Mouse (Mus musculus) cerebellum, postnatal 4 days (tissue): ENCODE data around the gene Otop1.

ENCODE experiments used
- DNase-seq, 2 experiments: peaks; one replicate each; pipeline ENCODE4 v3.0.0; 2022; ENCODE audit warnings: low spot score in 2 of 2, mixed read lengths in 1 of 2

Gene Otop1

DNA sequence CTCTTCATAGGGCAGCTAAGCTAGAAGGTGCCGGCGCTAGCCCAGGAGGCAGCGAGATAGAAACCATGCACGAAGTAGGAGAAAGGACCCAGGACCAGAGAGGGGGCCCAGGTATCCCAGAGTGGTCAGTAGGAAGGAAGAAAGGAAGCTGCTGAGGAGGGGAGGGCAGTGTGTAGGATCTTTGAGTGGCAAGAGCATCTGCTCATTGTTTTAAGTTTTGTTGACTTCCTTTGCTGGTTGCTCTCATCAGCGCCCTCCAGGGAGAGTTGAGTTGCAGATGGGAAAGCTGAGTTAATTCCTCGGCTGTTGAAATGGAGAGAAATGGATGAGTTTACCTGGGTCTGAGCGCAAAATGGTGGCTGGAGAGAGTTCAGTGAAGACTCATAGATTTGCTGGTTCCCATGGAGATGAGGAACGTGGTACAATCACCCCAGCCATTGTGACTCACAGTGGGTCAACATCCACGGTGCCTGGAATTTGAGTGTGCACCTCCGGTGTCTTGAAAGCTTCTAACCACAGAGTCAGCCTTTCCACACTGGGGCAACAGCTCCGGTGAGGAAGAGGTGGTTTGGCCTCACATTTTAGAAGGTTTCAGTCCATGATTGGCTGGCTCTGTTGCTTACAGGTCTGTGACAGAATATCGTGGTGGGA lies 26.1 kb downstream of the Otop1 start:
- DNase-seq = no peak

DNA sequence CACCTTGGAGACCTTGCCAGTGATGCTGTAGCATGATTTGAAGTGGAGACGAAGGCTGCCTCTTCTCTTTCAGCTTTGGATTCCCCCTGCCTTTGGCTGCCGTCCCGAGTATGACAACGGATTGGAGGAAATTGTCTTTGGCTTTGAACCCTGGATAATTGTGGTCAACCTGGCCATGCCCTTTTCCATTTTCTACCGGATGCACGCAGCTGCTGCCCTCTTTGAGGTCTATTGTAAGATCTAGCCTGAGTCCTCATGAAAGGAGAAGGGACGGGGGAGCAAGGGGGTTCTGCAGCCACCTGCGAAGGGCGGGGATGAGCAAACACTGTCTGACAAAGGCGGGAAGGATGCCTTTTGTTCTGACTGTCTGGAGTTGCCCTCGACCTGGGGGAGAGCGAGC lies 26.9 kb downstream of the Otop1 start:
- no peak for DNase-seq

DNA sequence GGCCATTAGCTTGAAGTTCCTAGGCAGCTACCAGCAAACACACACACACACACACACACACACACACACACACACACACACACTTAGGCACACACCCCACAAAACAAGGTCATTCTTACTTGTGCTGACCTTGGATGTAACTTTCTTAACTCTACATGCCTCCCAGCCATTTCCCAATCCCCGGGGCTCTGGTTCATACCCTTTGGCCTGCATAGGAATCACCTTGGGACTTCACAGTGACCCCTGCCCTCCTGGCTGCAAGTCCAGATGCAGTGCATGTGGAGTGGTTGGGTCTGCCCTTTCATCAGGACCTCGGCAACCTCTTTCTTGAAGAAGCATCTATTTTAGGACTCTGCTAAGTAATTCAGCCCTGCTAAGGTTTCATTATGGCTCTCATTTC lies 29.5 kb downstream of the Otop1 start:
- no peak for DNase-seq

DNA sequence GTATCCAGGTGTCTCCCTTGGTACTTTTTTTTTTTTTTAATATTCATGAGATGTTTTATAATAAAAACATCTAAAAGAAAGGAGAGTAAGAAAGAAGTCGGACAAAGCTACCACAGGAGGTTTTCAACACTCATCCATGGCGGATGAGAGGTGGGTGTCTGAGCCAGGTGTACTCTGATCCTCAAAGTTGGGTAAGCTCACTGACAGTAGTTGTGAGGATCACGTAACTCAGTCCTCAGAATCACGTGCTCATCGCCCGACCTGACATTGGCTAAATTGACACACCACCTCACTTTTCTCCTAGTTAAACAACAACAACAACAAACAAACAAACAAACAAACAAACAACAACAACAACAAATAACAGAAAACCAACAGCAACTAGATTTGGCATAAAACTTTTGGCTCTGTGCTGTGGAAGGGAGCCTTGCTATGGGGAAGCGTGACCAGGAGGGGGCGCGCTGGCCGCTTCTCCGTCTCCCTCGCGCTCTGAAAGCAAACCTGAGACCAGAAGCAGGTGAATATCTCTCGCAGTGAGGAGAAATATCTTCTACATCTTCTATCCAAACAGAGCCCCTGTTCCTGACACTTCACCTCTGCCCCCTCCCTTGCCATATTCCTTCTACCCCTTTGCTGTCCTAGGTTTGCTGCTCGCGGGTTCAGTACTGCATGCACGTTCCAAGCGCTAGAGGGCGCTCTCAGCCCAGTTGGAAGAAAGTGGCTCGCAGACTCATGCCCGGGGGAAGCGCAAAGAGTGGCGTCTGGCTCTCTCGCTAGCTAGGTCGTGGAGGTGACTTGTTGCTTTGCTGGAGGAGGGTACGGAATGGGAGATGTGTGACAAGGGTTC lies 31.7 kb downstream of the Otop1 start:
- peak; percentile 92 to 93 for DNase-seq

DNA sequence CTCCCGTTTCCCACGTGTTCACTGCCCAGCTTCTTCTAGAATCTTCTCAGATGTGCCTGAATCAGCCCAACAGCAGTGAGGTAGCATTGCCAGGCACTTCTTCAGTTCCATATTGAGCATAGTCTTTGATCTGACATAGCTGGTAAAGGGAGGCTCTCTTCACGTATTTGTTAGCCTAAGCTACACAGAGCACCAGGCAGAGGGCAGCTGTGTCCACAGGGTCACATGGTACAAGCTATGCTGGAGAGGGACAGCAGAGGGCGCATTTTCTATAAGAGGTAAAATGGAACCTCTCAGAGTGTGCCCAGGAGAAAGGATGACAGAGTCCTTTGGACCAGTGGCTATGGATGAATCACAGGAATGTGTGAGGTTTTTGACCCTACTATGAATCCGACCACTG lies 33.1 kb downstream of the Otop1 start:
- DNase-seq = peak in 1 of 2 experiments; percentile 69

DNA sequence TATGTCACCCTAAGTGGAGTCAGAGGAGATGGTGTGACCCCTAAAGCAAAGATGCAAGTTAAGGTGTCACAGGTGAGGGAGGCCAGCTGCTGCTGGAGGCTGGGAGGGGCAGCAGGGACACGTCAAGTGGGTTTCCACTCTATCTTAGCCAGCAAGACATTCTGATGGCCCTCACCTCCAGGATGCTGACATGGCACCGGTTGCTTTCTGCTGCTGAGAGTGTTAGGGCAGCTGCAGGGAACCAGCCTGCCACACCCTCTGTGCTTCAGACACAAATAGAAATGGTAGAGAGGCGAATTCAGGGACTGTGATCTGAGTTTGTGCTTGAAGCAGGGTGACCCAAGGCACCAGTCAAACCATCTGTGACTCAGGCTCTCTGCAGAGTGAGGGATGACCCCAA lies 34.0 kb downstream of the Otop1 start:
- no peak for DNase-seq

DNA sequence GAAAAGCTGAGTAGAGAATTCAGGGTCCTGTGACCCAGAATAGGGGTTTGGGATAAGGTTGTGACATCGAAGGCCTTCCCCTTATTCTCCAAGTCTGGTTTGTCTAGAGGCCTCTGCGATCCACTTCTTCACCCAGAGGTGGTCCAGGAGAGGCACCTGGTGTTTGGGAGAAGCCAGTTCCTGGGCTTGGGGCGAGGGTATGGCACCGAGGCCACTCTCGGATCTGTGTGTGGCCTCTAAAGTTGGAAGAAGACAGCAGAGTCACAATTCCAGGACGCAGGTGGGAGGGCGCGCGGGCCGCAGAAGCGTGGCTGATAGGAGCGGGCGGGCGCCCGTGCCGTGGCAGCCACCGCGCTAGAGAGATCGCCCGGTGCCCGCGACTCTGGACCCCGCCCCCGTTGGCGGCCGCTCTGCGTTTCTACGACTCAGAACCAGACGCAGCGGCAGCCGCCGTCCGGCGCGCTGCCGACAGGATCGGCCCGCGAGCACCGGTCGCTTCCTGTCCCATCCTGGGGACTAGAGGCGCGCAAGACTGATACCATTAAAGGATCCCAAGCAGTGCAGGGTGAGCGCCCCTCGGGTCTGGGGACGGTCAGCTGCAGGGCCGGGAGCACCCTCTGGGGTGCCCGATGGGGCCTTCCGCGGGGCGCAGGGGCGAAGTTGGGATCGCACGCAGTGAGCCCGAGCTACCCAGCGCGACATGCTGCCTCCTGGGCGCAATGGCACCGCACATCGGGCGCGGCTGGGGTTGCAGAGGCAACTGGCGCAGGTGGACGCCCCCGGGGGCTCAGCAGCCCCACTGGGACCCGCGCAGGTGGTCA lies 43.4 kb downstream of the Otop1 start, which contains the start of gene Drd5:
Gene Drd5 (plus strand): TSS at position 402 of the 821 bp plus-strand sequence.
- DNase-seq = no peak

DNA sequence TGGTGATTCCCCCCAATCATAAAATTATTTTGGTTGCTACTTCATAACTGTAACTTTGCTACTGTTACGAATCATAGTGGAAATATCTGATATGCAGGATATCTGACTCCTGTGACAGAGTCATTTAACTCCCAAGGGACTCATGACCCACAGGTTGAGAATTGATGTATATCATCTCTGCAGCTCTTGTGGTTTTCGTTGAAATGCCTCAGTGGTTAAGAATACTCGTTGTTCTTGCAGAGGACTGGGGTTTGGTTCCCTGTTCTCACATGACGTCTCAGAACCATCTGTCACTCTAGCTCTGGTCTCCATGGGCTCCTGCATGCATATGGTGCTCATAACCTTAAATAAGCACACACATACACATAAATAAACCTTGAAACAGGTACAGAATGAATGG lies 57.6 kb downstream of the Otop1 start:
- no peak for DNase-seq

DNA sequence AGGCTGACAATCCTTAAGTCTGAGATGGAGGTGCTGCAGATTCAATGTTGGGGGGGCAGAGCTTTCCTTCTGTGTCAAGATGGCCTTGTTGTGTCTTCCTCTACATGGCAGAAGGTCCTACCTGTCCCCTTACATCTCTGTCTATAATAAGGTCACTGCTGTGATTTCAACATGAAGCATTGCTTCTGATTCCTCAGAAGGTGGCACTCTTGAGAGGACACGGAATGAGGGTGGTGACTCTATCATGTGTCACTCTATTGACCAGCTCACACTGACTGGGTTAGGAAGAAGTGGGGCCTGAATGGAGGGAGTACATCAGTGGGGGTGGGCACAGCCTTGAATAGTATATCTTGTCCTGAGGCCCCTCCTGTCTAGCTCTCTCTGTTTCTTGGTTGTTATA lies 58.8 kb downstream of the Otop1 start:
- no peak for DNase-seq

DNA sequence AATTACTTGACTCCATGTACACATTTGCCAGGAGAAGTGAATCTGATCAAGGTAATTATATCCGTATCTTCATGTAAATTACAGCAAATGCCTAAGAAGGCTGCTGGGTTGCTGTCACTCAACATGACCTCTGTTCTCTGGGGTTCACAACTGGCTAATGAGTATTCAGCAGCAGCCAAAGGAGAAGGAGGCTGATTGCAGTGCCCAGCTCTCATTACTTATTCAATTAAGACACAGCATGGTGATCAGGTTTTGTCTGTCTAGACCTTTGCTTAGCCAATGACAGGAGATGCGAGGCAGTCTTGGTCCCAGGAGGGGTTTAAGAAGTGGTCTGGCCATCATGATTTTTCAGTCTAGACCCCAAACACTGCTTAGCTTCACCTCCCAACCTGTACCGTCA lies 67.3 kb downstream of the Otop1 start:
- no peak for DNase-seq

DNA sequence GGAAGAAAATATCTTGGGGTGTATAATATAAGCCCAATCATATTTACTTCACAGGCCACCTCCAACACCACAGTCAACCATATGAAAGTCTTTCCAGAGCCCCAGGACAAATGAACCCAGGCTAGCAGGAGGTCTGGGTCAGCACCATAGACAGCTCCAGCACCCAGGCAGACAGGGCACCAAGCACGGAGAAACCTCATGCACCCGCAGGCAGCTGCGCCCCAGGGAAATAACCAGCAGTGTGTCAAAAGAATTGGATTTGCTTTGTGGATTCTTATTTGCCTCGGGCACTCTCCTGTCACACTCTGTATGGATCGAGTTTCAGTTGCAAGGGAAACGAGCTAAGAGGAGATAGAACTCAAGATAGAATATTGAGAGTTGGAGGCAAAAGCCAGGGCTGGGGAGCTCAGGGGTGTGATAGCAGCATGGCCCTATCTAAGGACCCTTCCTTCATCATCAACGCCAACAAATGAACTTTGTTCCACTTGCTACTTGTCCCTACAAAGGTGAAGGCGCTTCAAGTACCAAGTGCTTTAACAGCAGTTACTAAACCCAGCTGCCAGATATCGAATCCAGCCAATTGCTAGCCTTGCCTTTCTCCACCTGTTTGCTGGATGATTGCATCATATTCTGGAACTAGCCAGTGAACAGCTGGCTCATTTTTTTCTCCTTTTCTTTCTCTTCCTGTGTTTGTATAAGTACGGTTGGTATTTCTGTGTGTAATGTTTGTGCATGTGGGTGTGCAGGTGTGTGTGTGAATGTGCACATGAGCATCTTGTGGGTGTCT lies 71.1 kb downstream of the Otop1 start:
- no peak for DNase-seq

DNA sequence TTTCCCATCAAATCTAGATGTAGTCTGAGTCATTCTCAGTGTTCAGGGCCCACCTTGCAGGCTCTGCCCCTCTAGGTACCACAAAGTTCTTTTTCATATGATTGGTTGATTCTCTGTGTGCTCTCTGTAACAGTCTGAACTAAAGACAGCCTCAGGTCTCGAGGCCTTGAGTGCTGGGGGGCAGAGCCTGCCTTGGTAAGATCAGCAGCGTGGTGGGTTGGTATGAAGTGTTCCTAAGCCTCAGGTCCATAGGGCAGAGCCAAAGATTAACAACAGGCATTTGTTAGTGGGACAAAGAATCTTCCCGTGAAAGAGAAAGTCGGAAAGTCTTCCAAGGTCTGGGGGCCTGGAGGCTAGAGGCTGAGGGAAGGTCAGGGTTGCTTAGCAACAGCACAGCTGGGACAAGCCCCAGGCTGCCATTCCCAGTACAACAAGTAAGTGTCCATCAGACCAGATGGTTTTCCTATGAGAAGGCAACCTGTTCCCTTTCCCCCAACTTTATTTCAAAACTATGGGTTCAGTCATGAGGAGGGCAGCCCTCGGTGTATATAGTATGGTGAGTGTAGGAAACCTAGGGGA lies 74.7 kb downstream of the Otop1 start:
- no peak for DNase-seq
